Mouse (Mus musculus): ENCODE data around the gene Rbpjl.

- TF ChIP-seq CTCF (IDR thresholded peaks at IDR 0.05; ENCODE audit: borderline replicate concordance, control insufficient read depth, extremely low read depth, insufficient read depth, low read length, poor library complexity) = no peak
- TF ChIP-seq POLR2A (IDR thresholded peaks at IDR 0.05; ENCODE audit: control insufficient read depth, extremely low read depth, insufficient read depth, low read length, poor library complexity) = no peak
These were observed 16.8 kb upstream of the Rbpjl start for GRCm38 (mm10) chr2:164385927-164386763.
